ENCODE assay signal across 8 mouse cellular contexts in genomic region chr5:123390536-123391441, GRCm38 (mm10). TPM values are rescaled to one million over a fixed set of nuclear protein-coding genes. Genes with fewer than 3 reads are reported as not detected.
DNase-seq lines count a peak whose midpoint lies in the region; ATAC-seq lines count a peak whose summit lies in the region.

No protein-coding gene starts in this region.

- H3K9me3 ChIP-seq in liver, embryonic 11.5 days (ENCODE audit: control insufficient read depth, low read length) = no peaks in the 10 kb centered on the region
- no peaks in the 10 kb centered on the region for H3K9me3 ChIP-seq in forebrain, embryonic 10.5 days
- no peaks in the 10 kb centered on the region for H3K9me3 ChIP-seq in limb, embryonic 10.5 days (replicated peaks)
- no peaks in the 10 kb centered on the region for H3K9me3 ChIP-seq in neural tube, embryonic 15.5 days (replicated peaks)

- no peak overlapping the region for H3K27ac ChIP-seq in liver, embryonic 11.5 days (ENCODE audit: low read depth, low read length)
- peak overlapping the region; percentile 71 for H3K27ac ChIP-seq in forebrain, embryonic 10.5 days
- peak overlapping the region; percentile 40; the same call in 1 of the 2 replicates for H3K27ac ChIP-seq in limb, embryonic 10.5 days
- H3K27ac ChIP-seq in neural tube, embryonic 15.5 days (replicated peaks) = peak overlapping the region; percentile 54; the same call in 1 of the 2 replicates

- H3K4me2 ChIP-seq in liver, embryonic 11.5 days = peak overlapping the region; percentile 70
- H3K4me2 ChIP-seq in neural tube, embryonic 15.5 days = peak overlapping the region; percentile 75

- no peak for DNase-seq in liver, embryonic 11.5 days (ENCODE audit: low spot score)
- DNase-seq in liver = no peak
- DNase-seq in forebrain, embryonic 10.5 days (ENCODE audit: extremely low spot score, low spot score) = no peak
- DNase-seq in limb, embryonic 10.5 days (ENCODE audit: low spot score) = no peak
- DNase-seq in thymus, postnatal 14 days = no peak

- no peaks in the 10 kb centered on the region for H3K27me3 ChIP-seq in liver, embryonic 11.5 days (replicated peaks; ENCODE audit: control insufficient read depth, insufficient read depth, low read length)
- H3K27me3 ChIP-seq in forebrain, embryonic 10.5 days (ENCODE audit: poor library complexity, severe bottlenecking) = no peaks in the 10 kb centered on the region
- no peaks in the 10 kb centered on the region for H3K27me3 ChIP-seq in limb, embryonic 10.5 days (ENCODE audit: low read depth, poor library complexity, severe bottlenecking)
- no peaks in the 10 kb centered on the region for H3K27me3 ChIP-seq in neural tube, embryonic 15.5 days (replicated peaks)

- 15% methylated on average over 16 of the region's 17 CpGs for WGBS in liver, embryonic 11.5 days
- 3% methylated on average over 16 of the region's 17 CpGs for WGBS in forebrain, embryonic 10.5 days
- 7% methylated on average over 17 of the region's 17 CpGs for WGBS in limb, embryonic 10.5 days
- 3% methylated on average over 17 of the region's 17 CpGs for WGBS in neural tube, embryonic 15.5 days

- no peaks in the 10 kb centered on the region for H3K36me3 ChIP-seq in liver, embryonic 11.5 days (ENCODE audit: control insufficient read depth, insufficient read depth, low read length)
- no peaks in the 10 kb centered on the region for H3K36me3 ChIP-seq in forebrain, embryonic 10.5 days (replicated peaks)
- H3K36me3 ChIP-seq in limb, embryonic 10.5 days = no peaks in the 10 kb centered on the region
- H3K36me3 ChIP-seq in neural tube, embryonic 15.5 days = no peaks in the 10 kb centered on the region

- peak overlapping the region; percentile 31 for H3K9ac ChIP-seq in liver, embryonic 11.5 days (ENCODE audit: low read depth, low read length)
- H3K9ac ChIP-seq in neural tube, embryonic 15.5 days (replicated peaks) = peak overlapping the region; percentile 47

- peak overlapping the region; percentile 43 for H3K4me3 ChIP-seq in liver, embryonic 11.5 days (ENCODE audit: low read depth, low read length)
- peak overlapping the region; percentile 52 for H3K4me3 ChIP-seq in forebrain, embryonic 10.5 days
- peak overlapping the region; percentile 46 for H3K4me3 ChIP-seq in limb, embryonic 10.5 days
- H3K4me3 ChIP-seq in neural tube, embryonic 15.5 days (replicated peaks) = peak overlapping the region; percentile 46

- H3K4me1 ChIP-seq in liver, embryonic 11.5 days (replicated peaks; ENCODE audit: control insufficient read depth, insufficient read depth, low read length) = peaks cover 9% of the 10 kb centered on the region
- peaks cover 54% of the 10 kb centered on the region for H3K4me1 ChIP-seq in forebrain, embryonic 10.5 days
- peaks cover 36% of the 10 kb centered on the region for H3K4me1 ChIP-seq in limb, embryonic 10.5 days
- H3K4me1 ChIP-seq in neural tube, embryonic 15.5 days = peaks cover 18% of the 10 kb centered on the region

- ATAC-seq in liver, embryonic 11.5 days (replicated peaks; ENCODE audit: low FRiP score) = no peak
- ATAC-seq in neural tube, embryonic 15.5 days (ENCODE audit: low FRiP score) = no peak
- no peak for ATAC-seq in granulocyte monocyte progenitor cell, adult 5-6 weeks (replicated peaks; ENCODE audit: poor library complexity, severe bottlenecking)
- no peak for ATAC-seq in inflammation-experienced regulatory T-cells, adult 6 months

RNA-seq across cellular contexts. Expression of gene Mlxip, which starts 3.8 kb away (rescaled TPM):
- polyA plus RNA-seq in liver, embryonic 11.5 days (2014; fragmentation: Nextera tagmentation; extraction: Ambion mirVana) = 13.7 and 14.0 TPM in 2 replicates
- polyA plus RNA-seq in forebrain, embryonic 10.5 days (2016; fragmentation: Nextera tagmentation; extraction: Ambion mirVana) = 16.7 and 17.9 TPM in 2 replicates
- 21.1 and 22.1 TPM in 2 replicates for polyA plus RNA-seq in limb, embryonic 10.5 days (2016; fragmentation: Nextera tagmentation; extraction: Ambion mirVana)
- polyA plus RNA-seq in neural tube, embryonic 15.5 days (2015; fragmentation: Nextera tagmentation; extraction: Ambion mirVana) = 19.3 and 19.4 TPM in 2 replicates
- 46.9 and 52.3 TPM in 2 replicates for total RNA-seq in granulocyte monocyte progenitor cell, adult 5-6 weeks (2014; fragmentation: Nextera tagmentation)
- total RNA-seq in granulocyte monocyte progenitor cell, adult 5-6 weeks (2017) = 11.1 and 11.9 TPM in 2 replicates
- 10 to 100 TPM; 11.3 to 26.3 (median 18.1) TPM for polyA plus RNA-seq in inflammation-experienced regulatory T-cells, adult 6 months (2017; shearing (Covaris generic))

RNA-seq across cellular contexts. Expression of gene Bcl7a, which starts 47.2 kb away (rescaled TPM):
- 18.2 and 21.1 TPM in 2 replicates for polyA plus RNA-seq in liver, embryonic 11.5 days (2014; fragmentation: Nextera tagmentation; extraction: Ambion mirVana)
- polyA plus RNA-seq in forebrain, embryonic 10.5 days (2016; fragmentation: Nextera tagmentation; extraction: Ambion mirVana) = 38.4 and 41.8 TPM in 2 replicates
- 35.8 and 38.8 TPM in 2 replicates for polyA plus RNA-seq in limb, embryonic 10.5 days (2016; fragmentation: Nextera tagmentation; extraction: Ambion mirVana)
- polyA plus RNA-seq in neural tube, embryonic 15.5 days (2015; fragmentation: Nextera tagmentation; extraction: Ambion mirVana) = 30.2 and 31.0 TPM in 2 replicates
- 27.5 and 29.4 TPM in 2 replicates for total RNA-seq in granulocyte monocyte progenitor cell, adult 5-6 weeks (2014; fragmentation: Nextera tagmentation)
- 11.0 and 17.4 TPM in 2 replicates for total RNA-seq in granulocyte monocyte progenitor cell, adult 5-6 weeks (2017)
- polyA plus RNA-seq in inflammation-experienced regulatory T-cells, adult 6 months (2017; shearing (Covaris generic)) = 10 to 100 TPM in 1 of 3 experiments, 1 to 10 TPM in 2; 3.4 to 13.1 (median 6.7) TPM
